ENCODE assay signal across 9 mouse cellular contexts in genomic region chr7:66929263-66929662, GRCm38 (mm10).
A peak's percentile ranks its signal among the peaks of the same experiment; 100 is the strongest.
DNase-seq lines count a peak whose midpoint lies in the region.
"Had no signal": no experiment of that assay in that cellular context is flagged by ENCODE, and none has a peak within 500 bp of the region (broad histone marks: within the 10 kb centered on the region; RNA-seq: fewer than 3 reads in every experiment).

No protein-coding gene starts in this region.

- no peaks in the 10 kb centered on the region for H3K9me3 ChIP-seq in heart, embryonic 10.5 days
- H3K9me3 ChIP-seq: midbrain, embryonic 12.5 days had no signal

- H3K4me3 ChIP-seq in heart, embryonic 10.5 days, result no peak overlapping the region
- H3K4me3 ChIP-seq: midbrain, embryonic 12.5 days had no signal

- DNase-seq in ovary, adult 18-20 months (ENCODE audit: low spot score), result peak; percentile 62
- no peak for DNase-seq in ovary, postnatal 10 days (ENCODE audit: low spot score)
- peak; percentile 74 for DNase-seq in heart, embryonic 10.5 days (ENCODE audit: low spot score)
- peak; percentile 70 to 78 for DNase-seq in kidney, postnatal 4 days
- peak; percentile 33 to 75 for DNase-seq in urinary bladder, postnatal 36 days (ENCODE audit: low spot score in 2 of 2)
- no peak for DNase-seq in layer of hippocampus, postnatal 36 days
- no peak for DNase-seq in embryo, embryonic 11 days
- no peak for DNase-seq in frontal cortex, postnatal 10 days (ENCODE audit: low spot score in 2 of 2)

- no peak overlapping the region for H3K27ac ChIP-seq in heart, embryonic 10.5 days
- H3K27ac ChIP-seq: midbrain, embryonic 12.5 days had no signal

- no peaks in the 10 kb centered on the region for H3K27me3 ChIP-seq in heart, embryonic 10.5 days (ENCODE audit: insufficient read depth, poor library complexity, severe bottlenecking)
- H3K27me3 ChIP-seq: midbrain, embryonic 12.5 days had no signal

- 27% methylated on average over 6 of the region's 6 CpGs for WGBS in heart, embryonic 10.5 days

- H3K4me1 ChIP-seq in heart, embryonic 10.5 days, result peaks cover 29% of the 10 kb centered on the region
- H3K4me1 ChIP-seq: midbrain, embryonic 12.5 days had no signal

- no peaks in the 10 kb centered on the region for H3K36me3 ChIP-seq in heart, embryonic 10.5 days
- H3K36me3 ChIP-seq: midbrain, embryonic 12.5 days had no signal

Comparison
In these comparisons a context has a peak if more than half of its experiments do, and no peak if none do; other contexts are left out.
1. DNase-seq: peak in ovary, adult 18-20 months (single experiment), heart, embryonic 10.5 days (single experiment), kidney, postnatal 4 days (2 of 2) and urinary bladder, postnatal 36 days (2 of 2); none in ovary, postnatal 10 days (single experiment), layer of hippocampus, postnatal 36 days (0 of 2), embryo, embryonic 11 days (single experiment) and frontal cortex, postnatal 10 days (0 of 2).